Mouse (Mus musculus) macrophage (primary cell): Measurements from ENCODE around the gene Ralgapa1. TPM values are rescaled to one million over a fixed set of nuclear protein-coding genes. Genes with fewer than 3 reads are reported as not detected.
"Not testable (repeated sequence)": the region's sequence is repeated elsewhere in the genome, so short reads cannot be mapped to it uniquely, and the experiment has no call there.

Source experiments
- H3K27ac ChIP-seq: fragments of 350-480 bp; formaldehyde crosslinking; 2 replicates; pipeline ENCODE4 v1.9.0; 2021
- H3K36me3 ChIP-seq: fragments of 350-480 bp; formaldehyde crosslinking; 2 replicates; pipeline ENCODE4 v1.9.0; 2021; ENCODE audit errors: inconsistent target
- H3K4me3 ChIP-seq: fragments of 350-480 bp; formaldehyde crosslinking; 2 replicates; pipeline ENCODE4 v1.9.0; 2021; ENCODE audit errors: inconsistent target
- H3K79me2 ChIP-seq: fragments of 350-480 bp; formaldehyde crosslinking; 2 replicates; pipeline ENCODE4 v1.9.0; 2021; ENCODE audit errors: inconsistent target
- WGBS: methylation state at CpG from one replicate; pipeline ENCODE4 v1.1.7; 2026; ENCODE audit warnings: inconsistent platforms; ENCODE audit not compliant: missing documents; 5-methylcytosine and 5-hydroxymethylcytosine counted together
- polyA plus RNA-seq: library from polyadenylated mRNA; stranded (reverse); fragments of 250-400 nt; gene quantifications from 3 replicates; pipeline ENCODE4 v1.2.4, GENCODE M21; 2018; ENCODE audit warnings: inconsistent platforms

The Ralgapa1 gene
- polyA plus RNA-seq, 1 experiment from 2014 or later: 16.6 TPM

GRCm38 (mm10) chr12:55560025-55560690, 260.8 kb downstream of the Ralgapa1 start:
- H3K27ac ChIP-seq: no peak overlapping the region

GRCm38 (mm10) chr12:55559184-55559855, 261.6 kb downstream of the Ralgapa1 start:
- Histone ChIP-seq H3K79me2 (no peaks in the 10 kb centered on the region), H3K4me3 (no peak overlapping the region), H3K27ac (no peak overlapping the region), H3K36me3 (no peaks in the 10 kb centered on the region)
- WGBS: 86% methylated on average over 11 of the region's 12 CpGs

More at GRCm38 (mm10) chr12:55560025-55560690, 260.8 kb downstream of the Ralgapa1 start:
- Histone ChIP-seq H3K79me2 (no peaks in the 10 kb centered on the region), H3K36me3 (no peaks in the 10 kb centered on the region), H3K4me3 (peak overlapping the region; percentile 40)
- WGBS: 14% methylated on average over 19 of the region's 19 CpGs

DNA sequence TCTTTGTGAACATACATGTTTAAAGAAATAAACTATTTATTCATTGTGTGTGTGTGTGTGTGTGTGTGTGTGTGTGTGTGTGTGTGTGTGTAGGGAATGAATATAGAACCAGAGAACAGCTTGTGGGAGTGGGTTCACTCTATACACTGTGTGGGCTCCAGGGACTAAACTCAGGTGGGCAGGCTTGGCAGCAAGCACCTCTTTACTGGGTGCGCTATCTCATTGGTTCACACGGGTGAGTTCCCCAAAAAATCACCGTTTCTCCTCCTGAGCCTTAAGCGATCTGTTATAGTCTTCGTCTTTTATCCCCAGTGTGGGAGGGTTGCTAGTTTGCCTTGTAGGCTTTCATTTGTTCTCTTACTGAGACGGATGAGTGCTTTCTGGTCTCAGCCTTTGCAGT, 263.1 kb downstream of the Ralgapa1 start:
- no peaks in the 10 kb centered on the region for H3K36me3 ChIP-seq
- WGBS: 87% methylated on average over 6 of the region's 6 CpGs
- H3K4me3 ChIP-seq: no peak overlapping the region
- H3K27ac ChIP-seq: no peak overlapping the region
- H3K79me2 ChIP-seq: no peaks in the 10 kb centered on the region

DNA sequence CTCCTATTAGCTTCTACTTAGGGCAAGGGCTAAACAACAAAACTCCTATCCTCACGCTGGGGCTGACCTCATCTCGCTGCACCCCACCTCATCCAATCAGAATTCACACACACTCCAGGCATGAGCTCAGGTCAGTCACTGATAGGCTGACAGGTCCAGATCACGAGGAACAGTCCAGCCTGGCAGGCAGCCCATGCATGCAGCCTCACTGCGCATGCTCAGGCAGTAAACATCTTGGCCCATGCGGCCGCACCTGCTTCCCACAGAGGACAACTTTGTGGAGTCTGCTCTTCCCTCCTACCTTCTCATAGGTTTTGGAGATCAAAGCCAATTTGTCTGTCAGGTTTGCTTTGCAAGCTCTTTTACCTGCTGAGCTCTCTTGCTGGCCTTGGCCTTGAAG, 266.1 kb downstream of the Ralgapa1 start:
- 92% methylated on average over 6 of the region's 6 CpGs for WGBS
- not testable (repeated sequence) for H3K4me3 ChIP-seq, H3K79me2 ChIP-seq, H3K27ac ChIP-seq, H3K36me3 ChIP-seq

Other genes starting within 250 kb of the Ralgapa1 start
- gene Insm2, start 221.7 kb downstream of the Ralgapa1 start, polyA plus RNA-seq: not detected in 3 replicates
- gene Brms1l, start 15.2 kb upstream of the Ralgapa1 start, polyA plus RNA-seq: 7.4 to 10.7 TPM (median 7.4 TPM) in 3 replicates